Mouse (Mus musculus) right cerebral cortex, adult 2 months (tissue): ENCODE measurements around the gene Mum1l1.
"Not testable (repeated sequence)": the region's sequence is repeated elsewhere in the genome, so short reads cannot be mapped to it uniquely, and the experiment has no call there.

ENCODE experiments used
- DNase-seq, 2 experiments: peaks; one replicate each; pipeline ENCODE4 v3.0.0; 2021 to 2022; ENCODE audit warnings: low spot score in 2 of 2

The Mum1l1 gene

DNA sequence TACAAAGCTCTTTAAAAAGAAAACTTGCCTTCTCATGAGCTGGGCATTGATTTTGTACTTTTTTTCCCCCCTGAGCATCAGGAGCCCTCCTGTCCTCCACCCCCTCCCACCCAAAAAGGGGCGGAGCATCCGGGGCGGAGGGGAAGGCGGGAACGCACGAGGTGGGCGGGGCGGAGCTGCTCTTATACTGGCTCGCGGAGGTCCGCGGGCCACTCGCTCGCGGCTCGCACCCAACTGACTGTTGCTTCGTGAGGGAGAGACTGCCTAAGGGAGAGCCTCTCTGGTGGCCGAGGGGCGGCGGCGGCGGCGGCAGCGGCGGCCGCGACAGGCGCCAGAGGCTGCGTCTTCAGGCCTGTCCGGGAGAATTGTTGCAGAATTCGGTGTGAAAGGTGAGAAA, at the start of gene Mum1l1:
Gene Mum1l1 (plus strand): TSS at position 214 of the 397 bp plus-strand sequence.
- peak in 1 of 2 experiments; percentile 28 for DNase-seq

DNA sequence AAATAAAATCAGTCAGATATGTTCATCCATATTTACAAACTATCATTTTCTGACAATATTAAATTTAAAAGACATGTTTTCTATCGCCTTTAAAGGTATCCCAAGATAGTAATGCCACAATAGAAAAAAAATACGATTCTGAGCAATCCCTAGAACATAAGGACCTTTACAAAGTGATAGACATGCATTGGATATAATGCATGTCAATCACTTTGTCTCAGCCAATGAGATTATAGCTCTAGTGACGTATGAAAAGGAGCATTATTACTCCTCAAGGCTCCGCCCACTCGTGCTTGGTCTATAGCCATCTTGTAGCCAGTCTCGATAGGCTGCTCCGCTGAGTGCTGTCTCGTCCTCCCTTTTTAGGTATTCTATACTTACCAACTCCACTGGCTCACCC, 30.9 kb upstream of the Mum1l1 start, which contains the start of gene 4933428M09Rik:
Gene 4933428M09Rik (plus strand): TSS at position 301 of the 400 bp plus-strand sequence.
- DNase-seq, result no peak

DNA sequence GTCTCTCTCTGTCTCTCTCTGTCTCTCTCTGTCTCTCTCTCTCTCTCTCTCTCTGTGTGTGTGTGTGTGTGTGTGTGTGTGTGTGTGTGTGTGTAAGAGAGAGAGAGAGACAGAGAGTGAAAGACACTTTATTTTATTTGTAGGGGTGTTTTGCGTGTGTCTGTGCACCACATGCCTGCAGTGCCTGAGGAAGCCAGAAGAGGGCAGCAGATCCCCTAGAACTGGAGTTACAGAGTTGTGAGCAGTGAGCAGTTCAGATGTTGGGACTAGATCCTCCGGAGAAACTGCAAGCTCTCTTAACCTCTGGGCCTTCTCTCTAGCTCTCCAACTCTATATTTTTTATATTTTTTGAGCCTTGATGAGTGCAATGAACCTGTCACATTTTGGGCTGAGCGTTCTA, 18.3 kb upstream of the Mum1l1 start:
- not testable (repeated sequence) for DNase-seq

DNA sequence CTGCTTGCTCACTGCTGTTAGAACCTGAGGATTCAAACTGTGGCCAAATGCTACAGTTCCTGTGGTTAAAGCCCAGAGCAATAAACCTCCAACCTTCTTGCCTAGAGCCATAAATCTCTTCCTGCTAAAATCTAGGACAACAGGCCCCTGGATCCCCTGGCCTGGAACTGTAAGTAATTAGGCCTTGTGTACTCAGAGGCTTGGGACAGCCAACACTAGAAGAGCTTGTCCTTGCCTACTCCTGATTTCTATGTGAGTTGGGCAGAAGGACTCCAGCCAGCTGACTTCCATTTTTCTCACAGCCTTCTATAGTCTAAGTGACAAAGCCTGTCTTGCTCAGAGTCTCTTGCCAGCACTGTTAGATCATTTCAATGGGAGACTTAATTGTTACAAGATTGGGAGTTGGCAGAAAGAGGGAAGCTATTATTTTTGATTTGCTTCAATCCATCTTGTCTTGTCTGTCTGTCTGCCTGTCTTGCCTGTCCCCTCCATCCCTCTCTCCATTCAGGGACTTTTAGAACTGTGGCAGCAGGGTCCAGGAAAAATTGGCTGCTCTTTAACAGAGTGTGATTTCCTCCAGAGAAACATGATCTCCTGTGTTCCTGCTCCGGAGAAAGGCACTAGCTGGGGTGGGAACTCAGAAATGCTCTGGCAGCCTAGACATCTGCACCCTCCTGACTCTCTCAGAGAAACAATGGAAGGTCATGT, 15.1 kb upstream of the Mum1l1 start:
- DNase-seq, result no peak

DNA sequence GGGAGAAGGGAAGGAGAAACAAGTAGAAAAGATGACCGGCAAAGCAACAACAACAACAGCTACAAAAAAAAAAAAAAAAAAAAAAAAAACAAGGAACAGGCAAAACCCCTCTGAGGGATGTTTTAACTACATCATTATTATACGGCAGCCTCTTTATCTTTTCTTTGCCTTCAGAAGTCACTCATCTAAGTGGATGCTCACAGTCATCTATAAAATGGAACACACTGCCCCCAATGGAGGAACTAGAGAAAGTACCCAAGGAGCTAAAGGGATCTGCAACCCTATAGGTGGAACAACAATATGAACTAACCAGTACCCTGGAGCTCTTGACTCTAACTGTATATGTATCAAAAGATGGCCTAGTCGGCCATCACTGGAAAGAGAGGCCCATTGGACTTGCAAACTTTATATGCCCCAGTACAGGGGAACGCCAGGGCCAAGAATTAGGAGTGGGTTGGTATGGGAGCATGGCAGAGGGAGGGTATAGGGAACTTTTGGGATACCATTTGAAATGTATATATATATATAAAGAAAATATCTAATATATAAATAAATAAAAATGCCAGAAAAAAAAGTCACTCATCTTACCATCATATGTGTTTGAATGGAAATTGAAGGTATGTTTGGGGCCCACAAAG, 532 bp upstream of the Mum1l1 start:
- not testable (repeated sequence) for DNase-seq

DNA sequence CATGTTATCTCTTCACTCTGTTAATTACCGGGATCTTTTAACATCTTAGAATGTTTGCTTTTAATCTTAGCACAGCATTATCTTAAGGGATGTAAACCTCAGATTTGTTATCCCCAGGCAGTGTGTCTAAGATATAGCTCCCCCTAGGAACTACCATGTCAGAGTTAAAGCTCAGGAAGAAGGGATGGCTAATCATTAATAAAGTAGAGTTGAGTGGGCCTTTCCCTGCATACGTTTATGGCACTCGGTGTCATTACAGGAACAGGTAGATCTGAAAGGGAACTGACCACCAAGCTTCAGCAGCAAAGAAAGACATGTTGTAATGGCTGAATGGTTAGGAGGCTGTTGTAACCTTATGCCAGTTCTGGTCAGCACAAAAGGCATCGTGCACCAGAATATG, 4.9 kb downstream of the Mum1l1 start:
- no peak for DNase-seq

DNA sequence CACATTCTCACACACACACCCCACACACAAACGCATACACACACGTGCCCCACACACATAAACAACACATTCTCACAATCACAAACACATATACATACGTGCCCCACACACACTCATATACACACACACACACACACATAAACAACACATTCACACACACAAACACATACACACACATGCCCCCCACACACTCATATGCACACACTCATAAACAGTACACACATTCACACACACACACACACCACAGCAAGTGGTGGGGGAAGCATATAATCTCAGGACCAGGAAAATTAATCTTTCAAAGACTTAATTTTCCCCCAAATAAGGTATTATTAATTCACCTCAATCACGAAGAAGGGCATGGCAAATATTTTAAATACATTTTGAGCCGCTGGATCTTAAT, 6.6 kb downstream of the Mum1l1 start:
- DNase-seq, result no peak

DNA sequence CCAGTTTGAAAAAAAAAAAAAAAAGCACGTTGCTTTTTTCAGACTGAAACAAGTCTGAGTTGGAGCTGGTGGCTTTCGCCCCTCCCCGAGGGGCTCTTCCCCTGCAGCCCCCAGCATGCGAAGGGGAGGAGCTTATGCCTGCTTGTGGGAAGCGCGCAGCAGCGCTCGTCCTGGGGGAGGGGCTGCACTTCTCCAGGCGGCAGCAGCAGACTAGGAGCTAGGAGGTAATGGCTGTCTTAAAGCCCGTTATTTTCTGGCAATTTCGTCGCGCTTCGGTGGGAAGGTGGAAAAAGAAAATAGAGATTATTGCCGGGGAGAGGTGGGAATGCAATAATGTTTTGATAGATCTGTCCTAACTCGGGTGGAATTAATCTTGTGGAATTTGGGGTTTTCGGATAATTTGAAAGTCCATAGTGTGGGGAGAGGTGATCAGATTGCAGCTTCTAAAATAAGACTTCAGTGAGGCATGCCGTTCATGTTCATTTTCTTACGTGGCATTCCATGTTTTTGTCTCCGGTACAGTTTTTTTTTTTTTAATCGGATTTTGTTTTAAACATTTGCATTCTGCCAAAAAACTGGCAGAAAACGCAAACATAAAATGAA, 7.2 kb downstream of the Mum1l1 start:
- DNase-seq, result peak; percentile 13 to 35

DNA sequence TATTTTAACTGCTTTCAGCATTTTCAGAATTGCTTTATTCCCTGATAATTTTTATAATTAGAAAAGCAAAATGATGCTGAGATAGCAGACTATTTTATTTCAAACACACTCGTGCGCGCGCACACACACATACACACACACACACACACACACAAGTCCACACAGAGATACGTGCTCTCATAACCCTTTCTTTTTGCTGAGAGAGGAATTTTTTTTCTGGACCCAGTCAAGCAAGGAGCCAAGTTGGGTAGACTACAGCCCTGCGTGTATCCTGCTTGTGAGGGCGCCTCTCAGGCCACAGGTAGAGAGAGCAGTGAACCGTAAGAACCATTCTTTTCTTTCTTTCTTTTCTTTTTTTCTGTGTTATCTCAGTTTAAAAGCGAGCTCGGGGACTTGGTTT, 7.9 kb downstream of the Mum1l1 start:
- DNase-seq, result no peak

DNA sequence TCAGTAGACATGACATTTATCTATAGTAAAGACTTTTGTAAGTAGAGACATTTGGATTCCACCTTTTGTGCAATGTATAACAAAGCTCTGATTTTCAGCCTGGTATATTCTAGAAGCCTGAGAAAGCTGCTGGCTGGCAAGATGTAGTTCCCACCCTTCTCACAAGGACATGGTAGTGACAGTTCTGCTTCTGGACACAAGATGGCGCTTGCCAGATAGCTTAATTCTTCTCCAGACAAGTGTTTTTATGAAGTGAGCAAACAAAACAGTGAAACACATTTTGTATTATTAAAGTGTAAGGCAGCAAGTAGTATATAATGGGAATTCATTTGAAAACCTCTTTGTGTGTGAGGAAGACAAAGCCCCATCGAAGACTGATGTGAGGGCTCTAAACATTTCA, 9.2 kb downstream of the Mum1l1 start:
- DNase-seq, result peak; percentile 57 to 66

DNA sequence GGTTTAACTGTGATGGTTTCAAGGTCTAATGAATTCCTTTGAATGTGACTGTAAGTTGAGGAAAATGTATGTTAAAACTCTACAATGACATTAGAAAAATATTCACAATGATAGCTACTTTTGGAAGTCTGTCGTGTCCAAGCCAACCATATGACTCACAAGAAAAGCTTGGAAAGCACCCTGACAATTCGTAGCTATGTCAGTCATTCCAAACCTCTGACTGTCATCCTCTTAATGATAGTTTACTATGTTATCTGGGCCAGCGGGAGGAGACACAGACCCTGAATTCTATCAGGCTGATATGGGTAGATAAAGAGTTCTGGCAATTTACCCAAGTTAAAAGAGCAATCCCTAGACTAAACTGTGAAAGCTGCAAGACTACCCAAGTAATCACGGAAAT, 11.0 kb downstream of the Mum1l1 start:
- DNase-seq, result no peak

DNA sequence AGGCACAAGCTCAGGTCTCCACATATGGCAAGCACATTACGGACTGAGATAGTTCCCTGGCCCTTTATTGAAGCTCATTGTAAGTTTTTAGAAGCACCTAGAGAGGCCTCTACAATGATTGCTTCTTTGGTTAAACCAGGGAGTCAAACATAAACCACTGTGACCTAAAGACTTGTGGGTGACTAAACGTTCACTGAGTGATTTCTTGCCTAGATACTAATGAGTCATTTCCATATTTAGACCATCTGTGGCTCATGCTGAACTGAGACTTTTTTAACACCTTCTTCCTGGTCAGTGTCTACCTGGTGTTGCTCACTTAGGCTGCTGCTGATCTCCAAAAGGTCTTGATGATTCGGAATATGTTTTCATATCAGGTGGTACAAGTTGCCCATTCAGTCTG, 12.1 kb downstream of the Mum1l1 start:
- no peak for DNase-seq

DNA sequence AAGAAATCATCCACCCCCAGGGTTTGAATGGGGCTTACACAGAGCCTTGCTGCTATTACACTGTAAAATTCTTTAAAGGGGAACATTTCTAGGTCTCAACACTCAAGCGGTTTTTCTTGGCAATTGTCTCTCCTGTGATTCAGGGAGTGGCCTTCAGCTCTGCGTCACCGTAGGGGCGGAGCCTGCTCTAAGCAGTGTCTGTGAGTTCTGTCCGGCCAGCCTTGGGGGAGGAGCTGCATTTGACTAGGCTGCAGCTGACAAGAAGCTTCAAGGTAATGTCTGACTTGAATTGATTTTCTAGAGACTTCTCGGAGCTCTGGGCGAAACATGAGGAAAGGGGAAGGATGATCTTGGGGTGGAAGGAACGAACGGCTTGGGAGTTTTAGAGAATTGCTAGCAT, 21.3 kb downstream of the Mum1l1 start:
- DNase-seq, result peak in 1 of 2 experiments; percentile 25

DNA sequence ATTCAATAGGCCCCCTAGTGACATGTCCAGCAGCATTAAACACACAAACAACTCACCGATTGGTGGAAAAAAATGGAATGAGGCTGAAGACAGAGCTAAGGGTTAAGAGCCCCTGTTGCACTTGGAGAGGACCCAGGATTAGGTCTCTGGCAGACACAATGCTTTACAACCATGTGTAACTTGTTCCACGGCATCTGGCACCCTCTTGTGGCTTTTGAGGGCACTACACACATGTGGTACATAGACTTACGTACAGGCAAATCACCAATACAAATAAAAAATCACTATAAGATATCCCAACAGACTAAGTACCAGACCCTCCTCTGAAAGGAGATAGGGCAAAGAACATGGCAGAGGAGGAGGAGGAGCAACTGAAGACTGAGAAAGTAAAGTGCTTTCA, 37.5 kb downstream of the Mum1l1 start:
- DNase-seq, result no peak

DNA sequence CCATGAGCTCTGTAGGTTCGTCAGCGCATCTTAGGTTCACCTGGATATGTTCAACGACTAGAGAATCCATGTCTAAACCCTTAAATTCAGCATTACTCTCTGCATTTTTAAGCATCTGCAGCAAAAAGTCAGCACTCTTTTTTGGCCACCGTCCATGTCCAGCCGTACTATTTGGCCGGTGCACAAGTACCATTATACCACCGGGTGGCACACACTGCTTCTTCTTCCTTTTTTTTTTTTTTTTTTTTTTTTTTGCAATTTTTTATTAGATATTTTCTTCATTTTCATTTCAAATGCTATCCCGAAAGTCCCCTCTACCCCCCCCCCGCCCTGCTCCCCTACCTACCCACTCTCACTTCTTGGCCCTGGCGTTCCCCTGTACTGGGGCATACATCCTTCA, 47.2 kb downstream of the Mum1l1 start:
- no peak for DNase-seq

DNA sequence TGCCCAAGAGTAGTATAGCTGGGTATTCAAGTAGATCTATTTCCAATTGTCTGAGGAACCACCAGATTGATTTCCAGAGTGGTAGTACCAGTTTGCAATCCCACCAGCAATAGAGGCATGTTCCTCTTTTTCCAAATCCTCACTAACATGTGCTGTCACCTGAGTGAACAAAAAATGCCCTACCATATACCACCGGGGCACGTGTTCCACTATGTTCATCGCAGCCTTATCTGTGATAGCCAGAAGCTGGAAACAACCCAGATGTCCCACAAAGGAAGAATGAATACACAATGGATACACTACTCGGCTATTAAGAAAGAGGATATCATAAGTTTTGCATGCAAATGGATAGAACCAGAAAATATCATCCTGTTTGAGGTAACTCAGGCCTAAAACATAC, 72.1 kb downstream of the Mum1l1 start:
- no peak for DNase-seq
